Mouse (Mus musculus) liver, embryonic 11.5 days (tissue): Measurements from ENCODE around the gene Slc22a4. TPM values are rescaled to one million over a fixed set of nuclear protein-coding genes. Genes with fewer than 3 reads are reported as not detected.
"Not testable (repeated sequence)": the region's sequence is repeated elsewhere in the genome, so short reads cannot be mapped to it uniquely, and the experiment has no call there.

ENCODE experiments used
- ATAC-seq: fragments of 200-750 bp; cut with Nextera tagmentation; replicated peaks from 2 replicates; pipeline ENCODE4 v1.8.0; 2017; ENCODE audit warnings: moderate number of reproducible peaks, mild to moderate bottlenecking, moderate TSS enrichment, moderate library complexity; ENCODE audit not compliant: low FRiP score
- DNase-seq: peaks from one replicate; pipeline ENCODE4 v3.0.0-alpha.2; 2017; ENCODE audit warnings: low spot score
- H3K27ac ChIP-seq: fragments of 300-500 bp; sonication (generic); 2 replicates; pipeline ENCODE4 v1.5.1; 2014; ENCODE audit warnings: mild to moderate bottlenecking, low read depth, low read length, control low read depth
- H3K27me3 ChIP-seq: fragments of 300-500 bp; sonication (generic); replicated peaks from 2 replicates; pipeline ENCODE4 v1.6.1; 2014; ENCODE audit warnings: low read length, mixed read lengths; ENCODE audit not compliant: control insufficient read depth, insufficient read depth
- H3K36me3 ChIP-seq: fragments of 300-500 bp; sonication (generic); 2 replicates; pipeline ENCODE4 v1.6.1; 2014; ENCODE audit warnings: mild to moderate bottlenecking, low read length, moderate library complexity, mixed read lengths; ENCODE audit not compliant: control insufficient read depth, insufficient read depth
- H3K4me1 ChIP-seq: fragments of 300-500 bp; sonication (generic); replicated peaks from 2 replicates; pipeline ENCODE4 v1.6.1; 2014; ENCODE audit warnings: low read length, mixed read lengths; ENCODE audit not compliant: control insufficient read depth, insufficient read depth
- H3K4me2 ChIP-seq: fragments of 300-500 bp; sonication (generic); 2 replicates; pipeline ENCODE4 v1.6.1; 2014; ENCODE audit warnings: mild to moderate bottlenecking, control low read depth, moderate library complexity
- H3K4me3 ChIP-seq: fragments of 300-500 bp; sonication (generic); 2 replicates; pipeline ENCODE4 v1.5.1; 2014; ENCODE audit warnings: low read depth, low read length, control low read depth
- H3K9ac ChIP-seq: fragments of 300-500 bp; sonication (generic); 2 replicates; pipeline ENCODE4 v1.6.1; 2014; ENCODE audit warnings: low read depth, low read length, control low read depth
- H3K9me3 ChIP-seq: fragments of 300-500 bp; sonication (generic); 2 replicates; pipeline ENCODE4 v1.6.1; 2016; ENCODE audit warnings: low read length, inconsistent platforms, mixed read lengths; ENCODE audit not compliant: control insufficient read depth
- WGBS: fragments of 180-500 bp; shearing (Covaris S2); extraction: QIAGEN DNeasy Blood & Tissue Kit; methylation state at CpG from one replicate; pipeline ENCODE4 v1.1.7; 2014; 5-methylcytosine and 5-hydroxymethylcytosine counted together
- polyA plus RNA-seq: library from polyadenylated mRNA; unstranded; fragments of >200 nt; fragmentation: Nextera tagmentation; extraction: Ambion mirVana; gene quantifications from 2 replicates; pipeline ENCODE4 v1.2.1, GENCODE M21; 2014

Slc22a4 gene
- polyA plus RNA-seq, 1 experiment from 2014 or later: 20.6 TPM

GRCm38 (mm10) chr11:54051161-54051560, 23.3 kb upstream of the Slc22a4 start:
- no peak overlapping the region for H3K27ac ChIP-seq
- H3K9ac ChIP-seq: no peak overlapping the region
- WGBS: 86% methylated on average over 7 of the region's 7 CpGs
- no peaks in the 10 kb centered on the region for H3K36me3 ChIP-seq
- H3K4me1 ChIP-seq: peaks cover 6% of the 10 kb centered on the region
- ATAC-seq (no peak), DNase-seq (no peak)
- no peaks in the 10 kb centered on the region for H3K27me3 ChIP-seq
- no peak overlapping the region for H3K4me2 ChIP-seq
- no peaks in the 10 kb centered on the region for H3K9me3 ChIP-seq
- H3K4me3 ChIP-seq: no peak overlapping the region

- Histone ChIP-seq H3K27ac (no peak overlapping the region), H3K4me2 (no peak overlapping the region), H3K9ac (no peak overlapping the region), H3K4me1 (peaks cover 6% of the 10 kb centered on the region), H3K4me3 (no peak overlapping the region), H3K36me3 (no peaks in the 10 kb centered on the region), H3K9me3 (no peaks in the 10 kb centered on the region), H3K27me3 (no peaks in the 10 kb centered on the region)
- WGBS: 63% methylated on average over 2 of the region's 2 CpGs
- DNase-seq (no peak), ATAC-seq (no peak)
Observed at GRCm38 (mm10) chr11:54050205-54050604, 22.3 kb upstream of the Slc22a4 start.

GRCm38 (mm10) chr11:54040676-54041075, 12.8 kb upstream of the Slc22a4 start:
- Histone ChIP-seq H3K36me3 (no peaks in the 10 kb centered on the region), H3K9ac (no peak overlapping the region), H3K27me3 (no peaks in the 10 kb centered on the region), H3K4me3 (no peak overlapping the region), H3K27ac (no peak overlapping the region), H3K9me3 (no peaks in the 10 kb centered on the region), H3K4me1 (no peaks in the 10 kb centered on the region), H3K4me2 (no peak overlapping the region)
- WGBS: 90% methylated on average over 6 of the region's 6 CpGs
- ATAC-seq: no peak
- DNase-seq: no peak

DNA sequence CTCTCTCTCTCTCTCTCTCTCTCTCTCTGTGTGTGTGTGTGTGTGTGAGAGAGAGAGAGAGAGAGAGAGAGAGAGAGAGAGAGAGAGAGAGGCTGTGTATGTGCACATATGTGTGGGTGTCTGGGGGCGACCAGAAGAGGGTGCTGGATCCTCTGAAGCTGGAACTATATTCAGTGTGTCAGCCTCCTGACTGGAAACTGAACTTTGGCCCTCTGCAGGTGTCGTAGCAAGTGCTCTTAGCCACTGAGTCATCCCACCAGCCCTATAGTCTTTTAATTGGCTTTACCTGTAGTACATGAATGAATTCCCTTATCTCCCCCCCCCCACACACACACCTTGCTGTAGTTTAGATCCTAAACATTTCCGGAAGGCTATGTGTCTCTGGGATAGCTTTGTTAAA, 5.0 kb upstream of the Slc22a4 start:
- ATAC-seq, H3K4me2 ChIP-seq, H3K36me3 ChIP-seq, H3K9ac ChIP-seq, H3K27me3 ChIP-seq, H3K4me3 ChIP-seq, H3K9me3 ChIP-seq, DNase-seq, H3K27ac ChIP-seq: not testable (repeated sequence)
- WGBS: 90% methylated on average over 1 of the region's 3 CpGs
- peaks cover 11% of the 10 kb centered on the region for H3K4me1 ChIP-seq

GRCm38 (mm10) chr11:54028997-54029396, 1.1 kb upstream of the Slc22a4 start:
- peaks cover 7% of the 10 kb centered on the region for H3K27me3 ChIP-seq

DNA sequence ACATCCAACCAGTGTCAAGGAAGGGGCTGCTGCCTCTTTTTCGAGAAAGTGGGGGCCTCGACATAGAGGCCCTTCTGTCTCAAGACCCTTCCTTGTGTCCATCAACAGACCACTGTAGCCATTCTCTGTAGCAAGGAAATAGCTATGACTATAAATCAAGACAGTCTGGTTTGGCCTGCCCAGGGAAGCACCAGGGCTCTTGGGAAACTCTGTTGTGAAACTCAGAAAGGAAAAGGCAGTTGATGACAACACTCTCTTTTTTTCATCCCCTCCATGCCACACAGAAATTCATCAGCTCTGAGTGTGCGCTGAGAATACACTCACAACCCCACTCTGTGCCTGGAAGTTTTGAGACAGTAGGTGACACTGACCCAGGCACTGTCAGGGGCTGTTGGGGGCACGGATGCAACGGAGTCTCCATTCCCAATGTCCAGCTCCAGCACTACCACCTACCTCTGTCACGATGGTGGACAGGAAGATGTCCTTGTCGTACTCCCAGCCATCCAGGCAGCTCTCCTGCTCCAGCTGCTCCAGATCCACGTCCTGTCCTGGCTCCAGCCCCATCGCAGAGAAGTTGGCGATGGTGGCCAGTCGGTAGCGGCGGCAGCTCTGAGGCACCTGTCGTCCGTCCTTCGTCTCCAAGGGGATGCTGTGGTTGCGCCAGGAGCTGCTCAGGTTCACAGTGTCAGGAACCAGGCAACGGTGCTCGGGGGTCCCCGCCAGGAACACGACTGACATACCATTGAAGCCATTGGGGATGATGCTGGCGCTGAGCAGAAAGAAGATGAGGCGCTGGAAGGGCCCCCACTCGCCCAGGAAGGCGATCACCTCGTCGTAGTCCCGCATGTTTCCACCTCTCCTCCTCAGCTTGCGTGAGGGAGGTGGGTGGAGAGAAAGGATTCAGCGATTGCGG, 503 bp downstream of the Slc22a4 start:
- ATAC-seq (no peak), DNase-seq (no peak)
- Histone ChIP-seq H3K36me3 (no peaks in the 10 kb centered on the region), H3K4me3 (peak overlapping the region; percentile 74), H3K4me2 (peak overlapping the region; percentile 98), H3K27ac (peak overlapping the region; percentile 91), H3K27me3 (peaks cover 7% of the 10 kb centered on the region), H3K4me1 (peaks cover 40% of the 10 kb centered on the region), H3K9me3 (no peaks in the 10 kb centered on the region), H3K9ac (peak overlapping the region; percentile 64)
- 13% methylated on average over 31 of the region's 31 CpGs for WGBS

More at GRCm38 (mm10) chr11:54028997-54029396, 1.1 kb upstream of the Slc22a4 start:
- H3K4me3 ChIP-seq: peak overlapping the region; percentile 74
- peak overlapping the region; percentile 64 for H3K9ac ChIP-seq
- ATAC-seq: no peak
- peak overlapping the region; percentile 91 for H3K27ac ChIP-seq
- H3K9me3 ChIP-seq: no peaks in the 10 kb centered on the region
- H3K4me1 ChIP-seq: peaks cover 26% of the 10 kb centered on the region
- H3K4me2 ChIP-seq: peak overlapping the region; percentile 98
- DNase-seq: no peak
- WGBS: 64% methylated on average over 4 of the region's 4 CpGs
- no peaks in the 10 kb centered on the region for H3K36me3 ChIP-seq

DNA sequence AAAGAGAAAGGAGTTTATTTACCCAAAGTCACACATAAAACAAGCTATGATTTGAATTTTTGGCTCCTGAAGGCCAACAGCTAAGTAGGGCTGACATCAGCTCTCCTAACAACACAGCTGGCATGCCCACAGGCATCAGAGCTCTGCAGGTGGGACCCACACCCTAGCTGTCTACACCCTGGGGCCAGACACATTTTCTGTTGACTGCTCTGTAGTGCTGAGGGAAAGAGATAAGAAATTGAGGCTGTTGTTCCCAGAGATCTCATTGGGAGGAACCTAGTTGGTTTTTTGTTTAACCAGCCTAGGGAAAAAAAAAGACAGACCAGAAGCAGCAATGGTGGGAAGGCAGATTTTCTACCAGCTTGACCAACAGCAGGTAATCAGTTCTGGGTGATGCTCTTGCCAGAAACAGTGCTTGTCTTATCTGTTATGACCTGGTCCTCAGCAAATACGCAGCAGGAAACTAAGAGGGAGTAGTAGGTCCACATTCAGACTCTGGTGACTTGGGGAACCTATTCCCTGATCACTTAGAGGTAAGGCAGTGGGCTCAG, 1.3 kb downstream of the Slc22a4 start:
- Histone ChIP-seq H3K4me3 (peak overlapping the region; percentile 74), H3K4me2 (peak overlapping the region; percentile 98), H3K27ac (peak overlapping the region; percentile 91), H3K36me3 (no peaks in the 10 kb centered on the region), H3K27me3 (peaks cover 7% of the 10 kb centered on the region), H3K9me3 (no peaks in the 10 kb centered on the region), H3K9ac (peak overlapping the region; percentile 64), H3K4me1 (peaks cover 41% of the 10 kb centered on the region)
- 29% methylated on average over 1 of the region's 1 CpGs for WGBS
- DNase-seq (no peak), ATAC-seq (peak; percentile 92)

GRCm38 (mm10) chr11:54021396-54022093, 6.3 kb downstream of the Slc22a4 start:
- Histone ChIP-seq H3K9me3 (no peaks in the 10 kb centered on the region), H3K27me3 (no peaks in the 10 kb centered on the region), H3K9ac (no peak overlapping the region), H3K4me1 (peaks cover 31% of the 10 kb centered on the region), H3K27ac (no peak overlapping the region), H3K4me3 (no peak overlapping the region), H3K36me3 (no peaks in the 10 kb centered on the region), H3K4me2 (no peak overlapping the region)
- ATAC-seq (no peak), DNase-seq (no peak)
- 84% methylated on average over 5 of the region's 5 CpGs for WGBS
